30 mouse cellular contexts compared by ENCODE assay signal in genomic region chr3:78586639-78587038, GRCm38 (mm10).
DNase-seq lines count a peak whose midpoint lies in the region; ATAC-seq lines count a peak whose summit lies in the region.
"Had no signal": no experiment of that assay in that cellular context is flagged by ENCODE, and none has a peak within 500 bp of the region (broad histone marks: within the 10 kb centered on the region; RNA-seq: fewer than 3 reads in every experiment).

No protein-coding gene starts in this region.

- no peaks in the 10 kb centered on the region for H3K27me3 ChIP-seq in forebrain, embryonic 14.5 days (replicated peaks; ENCODE audit: control insufficient read depth, insufficient read depth, low read length)
- H3K27me3 ChIP-seq in forebrain, embryonic 10.5 days (ENCODE audit: poor library complexity, severe bottlenecking): no peaks in the 10 kb centered on the region
- no peaks in the 10 kb centered on the region for H3K27me3 ChIP-seq in forebrain, embryonic 16.5 days (replicated peaks; ENCODE audit: control insufficient read depth, insufficient read depth, low read length)
- peaks cover 67% of the 10 kb centered on the region for H3K27me3 ChIP-seq in limb, embryonic 10.5 days (ENCODE audit: low read depth, poor library complexity, severe bottlenecking)
- H3K27me3 ChIP-seq: CH12.LX; heart, embryonic 15.5 days; hindbrain, embryonic 13.5 days had no signal

- no peak overlapping the region for H3K27ac ChIP-seq in forebrain, embryonic 14.5 days (ENCODE audit: low read depth, low read length)
- H3K27ac ChIP-seq in forebrain, embryonic 10.5 days: no peak overlapping the region
- no peak overlapping the region for H3K27ac ChIP-seq in forebrain, embryonic 16.5 days (ENCODE audit: low read length)
- H3K27ac ChIP-seq in limb, embryonic 10.5 days: no peak overlapping the region
- H3K27ac ChIP-seq: embryonic facial prominence, embryonic 10.5 days; embryonic facial prominence, embryonic 13.5 days; heart, embryonic 15.5 days; hindbrain, embryonic 10.5 days; hindbrain, embryonic 13.5 days had no signal

- H3K9ac ChIP-seq in forebrain, embryonic 14.5 days (ENCODE audit: low read length): no peak overlapping the region
- H3K9ac ChIP-seq in forebrain, embryonic 16.5 days (replicated peaks; ENCODE audit: low read depth, low read length): no peak overlapping the region
- H3K9ac ChIP-seq: embryonic facial prominence, embryonic 13.5 days; heart, embryonic 12.5 days; heart, embryonic 15.5 days; hindbrain, embryonic 13.5 days had no signal

- H3K9me3 ChIP-seq in forebrain, embryonic 14.5 days (replicated peaks; ENCODE audit: control insufficient read depth, low read length): no peaks in the 10 kb centered on the region
- H3K9me3 ChIP-seq in forebrain, embryonic 10.5 days: no peaks in the 10 kb centered on the region
- H3K9me3 ChIP-seq in forebrain, embryonic 16.5 days (ENCODE audit: control insufficient read depth, low read length): no peaks in the 10 kb centered on the region
- no peaks in the 10 kb centered on the region for H3K9me3 ChIP-seq in limb, embryonic 10.5 days (replicated peaks)
- H3K9me3 ChIP-seq: embryonic facial prominence, embryonic 10.5 days; embryonic facial prominence, embryonic 13.5 days; G1E; heart, embryonic 12.5 days; heart, embryonic 15.5 days; hindbrain, embryonic 10.5 days; hindbrain, embryonic 13.5 days had no signal

- WGBS in forebrain, embryonic 14.5 days: 53% methylated on average over 1 of the region's 1 CpGs
- 91% methylated on average over 1 of the region's 1 CpGs for WGBS in forebrain, embryonic 10.5 days
- 40% methylated on average over 1 of the region's 1 CpGs for WGBS in forebrain, embryonic 16.5 days
- WGBS in limb, embryonic 10.5 days: 74% methylated on average over 1 of the region's 1 CpGs

- peak; percentile 58 for ATAC-seq in forebrain, embryonic 14.5 days
- peak; percentile 69 for ATAC-seq in forebrain, embryonic 16.5 days
- ATAC-seq: intestine, postnatal 0 days; Patski had no signal

- H3K4me1 ChIP-seq in forebrain, embryonic 14.5 days (ENCODE audit: control insufficient read depth, insufficient read depth, low read length): no peaks in the 10 kb centered on the region
- peaks cover 9% of the 10 kb centered on the region for H3K4me1 ChIP-seq in forebrain, embryonic 10.5 days
- H3K4me1 ChIP-seq in forebrain, embryonic 16.5 days (replicated peaks; ENCODE audit: control insufficient read depth, insufficient read depth, low read length): no peaks in the 10 kb centered on the region
- H3K4me1 ChIP-seq in limb, embryonic 10.5 days: no peaks in the 10 kb centered on the region
- H3K4me1 ChIP-seq: embryonic facial prominence, embryonic 10.5 days; embryonic facial prominence, embryonic 13.5 days; heart, embryonic 15.5 days; hindbrain, embryonic 10.5 days; hindbrain, embryonic 13.5 days had no signal

- DNase-seq in forebrain, embryonic 14.5 days (ENCODE audit: low spot score): peak; percentile 17
- no peak for DNase-seq in forebrain, embryonic 10.5 days (ENCODE audit: extremely low spot score, low spot score)
- peak; percentile 29 for DNase-seq in brain, adult 2 months (ENCODE audit: low read depth, low spot score)
- DNase-seq in frontal cortex, postnatal 10 days (ENCODE audit: low spot score in 2 of 2): no peak
- DNase-seq in limb, embryonic 10.5 days (ENCODE audit: low spot score): no peak
- DNase-seq: adrenal gland, postnatal 10 days; adrenal gland, postnatal 36 days; B cell, adult 2 months; cerebellum, adult 11-12 months; cerebellum, adult 8-10 months; cerebellum, postnatal 10 days; cerebellum, postnatal 36 days; embryo, embryonic 11 days; gastrocnemius, postnatal 25 days; heart, adult 18-20 months; heart, postnatal 10 days; heart, postnatal 36 days; kidney, adult 2 months had no signal

- H3K4me2 ChIP-seq in forebrain, embryonic 14.5 days (ENCODE audit: low read length): no peak overlapping the region
- H3K4me2 ChIP-seq in forebrain, embryonic 16.5 days (ENCODE audit: low read length): no peak overlapping the region
- H3K4me2 ChIP-seq: embryonic facial prominence, embryonic 13.5 days; heart, embryonic 12.5 days; heart, embryonic 15.5 days; hindbrain, embryonic 13.5 days had no signal

- no peaks in the 10 kb centered on the region for H3K36me3 ChIP-seq in forebrain, embryonic 14.5 days (ENCODE audit: control insufficient read depth, insufficient read depth, low read length)
- H3K36me3 ChIP-seq in forebrain, embryonic 10.5 days (replicated peaks): no peaks in the 10 kb centered on the region
- no peaks in the 10 kb centered on the region for H3K36me3 ChIP-seq in forebrain, embryonic 16.5 days (ENCODE audit: control insufficient read depth, insufficient read depth)
- no peaks in the 10 kb centered on the region for H3K36me3 ChIP-seq in limb, embryonic 10.5 days
- H3K36me3 ChIP-seq: embryonic facial prominence, embryonic 10.5 days; embryonic facial prominence, embryonic 13.5 days; G1E; heart, embryonic 12.5 days; heart, embryonic 15.5 days; hindbrain, embryonic 10.5 days; hindbrain, embryonic 13.5 days had no signal

- H3K4me3 ChIP-seq in forebrain, embryonic 14.5 days (ENCODE audit: low read depth, low read length): no peak overlapping the region
- no peak overlapping the region for H3K4me3 ChIP-seq in forebrain, embryonic 10.5 days
- H3K4me3 ChIP-seq in forebrain, embryonic 16.5 days (replicated peaks; ENCODE audit: low read length): no peak overlapping the region
- H3K4me3 ChIP-seq in limb, embryonic 10.5 days: no peak overlapping the region
- H3K4me3 ChIP-seq: embryonic facial prominence, embryonic 10.5 days; embryonic facial prominence, embryonic 13.5 days; erythroblast, embryonic 14.5 days; heart, embryonic 12.5 days; heart, embryonic 15.5 days; hindbrain, embryonic 10.5 days; hindbrain, embryonic 13.5 days had no signal

Comparison
In these comparisons a context has a peak if more than half of its experiments do, and no peak if none do; other contexts are left out.
1. DNase-seq: peak in forebrain, embryonic 14.5 days (single experiment) and brain, adult 2 months (single experiment); none in forebrain, embryonic 10.5 days (single experiment), frontal cortex, postnatal 10 days (0 of 2) and limb, embryonic 10.5 days (single experiment).